Mouse (Mus musculus): ENCODE data around the gene Fezf2. TPM values are rescaled to one million over a fixed set of nuclear protein-coding genes. Genes with fewer than 3 reads are reported as not detected.

The Fezf2 gene
- total RNA-seq (2022) = not detected

DNA sequence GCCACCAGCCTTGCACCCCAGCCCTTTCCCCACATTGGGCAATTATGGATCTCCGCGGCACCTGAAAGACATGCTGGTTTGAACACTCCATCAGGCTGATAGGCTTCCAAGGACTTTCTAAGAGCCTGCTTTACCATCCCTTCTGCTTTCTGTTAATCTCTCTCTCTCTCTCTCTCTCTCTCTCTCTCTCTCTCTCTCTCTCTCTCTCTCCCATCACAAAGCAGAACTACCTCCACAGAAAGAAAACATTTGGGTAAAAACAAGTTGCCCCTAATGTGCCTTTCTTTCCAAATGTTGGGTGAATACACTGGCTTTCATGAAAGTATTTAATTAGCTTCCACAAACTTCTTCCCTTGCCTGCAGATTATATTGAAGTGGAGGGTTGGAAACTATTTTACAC, at the start of gene Fezf2:
Gene Fezf2, minus strand, starts transcription at position 101 of the 400 bp plus-strand sequence.
- no peak for DNase-seq (ENCODE audit: low spot score)

DNA sequence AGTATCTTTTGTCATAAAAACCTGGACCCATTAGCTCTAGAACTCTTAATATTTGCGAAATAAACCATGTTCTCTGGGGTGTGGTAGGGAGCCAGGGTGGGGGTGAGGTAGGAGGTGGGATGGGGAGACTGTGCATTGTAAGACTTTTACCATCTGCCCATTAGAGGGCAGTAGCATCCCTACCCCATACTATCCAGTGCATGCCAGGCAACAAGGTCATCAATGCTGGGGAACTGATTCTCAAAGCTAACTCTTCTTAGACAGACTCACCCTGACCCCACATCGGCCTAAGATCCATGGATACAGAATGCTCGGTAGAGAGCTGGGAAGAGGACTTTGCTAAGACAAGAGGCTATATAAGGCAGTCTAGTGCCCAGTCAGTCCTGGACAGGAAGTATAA, 49.6 kb upstream of the Fezf2 start:
- no peak for DNase-seq (ENCODE audit: low spot score)

DNA sequence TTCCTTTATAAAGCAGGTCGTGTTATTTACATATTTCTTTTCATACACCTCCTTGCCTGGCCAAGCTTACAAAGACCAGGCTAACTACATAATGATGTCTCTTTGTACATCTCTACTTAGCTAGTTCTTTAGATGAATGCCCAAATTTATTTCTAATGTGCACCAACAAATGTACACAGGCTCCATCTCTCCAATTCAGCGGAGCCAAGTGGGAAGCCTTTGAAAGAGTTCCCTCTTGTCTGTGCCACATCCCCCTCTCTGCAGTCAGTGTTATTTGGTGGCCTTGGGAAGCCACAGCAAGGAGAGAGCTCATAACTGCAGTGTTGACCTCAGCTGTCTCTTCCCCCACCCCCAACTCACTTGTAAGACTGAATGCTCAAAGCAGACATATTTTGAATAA, 46.3 kb upstream of the Fezf2 start:
- DNase-seq (ENCODE audit: low spot score) = no peak

- no peak for DNase-seq (ENCODE audit: low spot score)
These were observed 45.4 kb upstream of the Fezf2 start for GRCm38 (mm10) chr14:12393271-12393861.

DNA sequence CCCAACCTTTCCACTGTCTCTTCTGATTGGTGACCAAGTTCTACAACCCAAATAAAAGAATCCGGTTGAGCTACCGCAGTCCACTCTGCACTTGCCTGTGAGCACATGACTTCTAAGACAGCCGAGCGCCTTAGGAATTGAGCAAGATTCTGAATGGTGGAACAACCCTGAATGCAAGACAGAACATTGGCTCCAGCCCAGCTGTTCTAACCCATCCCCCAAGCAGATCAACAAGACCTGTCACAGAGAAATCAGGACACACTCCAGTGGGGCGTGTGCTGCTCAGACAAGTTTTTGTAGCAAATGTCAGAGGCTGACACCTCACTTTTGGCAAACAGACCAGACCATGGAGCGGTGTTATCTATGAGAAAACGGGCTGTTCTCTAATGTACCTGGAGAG, 43.2 kb upstream of the Fezf2 start:
- DNase-seq (ENCODE audit: low spot score) = no peak

DNA sequence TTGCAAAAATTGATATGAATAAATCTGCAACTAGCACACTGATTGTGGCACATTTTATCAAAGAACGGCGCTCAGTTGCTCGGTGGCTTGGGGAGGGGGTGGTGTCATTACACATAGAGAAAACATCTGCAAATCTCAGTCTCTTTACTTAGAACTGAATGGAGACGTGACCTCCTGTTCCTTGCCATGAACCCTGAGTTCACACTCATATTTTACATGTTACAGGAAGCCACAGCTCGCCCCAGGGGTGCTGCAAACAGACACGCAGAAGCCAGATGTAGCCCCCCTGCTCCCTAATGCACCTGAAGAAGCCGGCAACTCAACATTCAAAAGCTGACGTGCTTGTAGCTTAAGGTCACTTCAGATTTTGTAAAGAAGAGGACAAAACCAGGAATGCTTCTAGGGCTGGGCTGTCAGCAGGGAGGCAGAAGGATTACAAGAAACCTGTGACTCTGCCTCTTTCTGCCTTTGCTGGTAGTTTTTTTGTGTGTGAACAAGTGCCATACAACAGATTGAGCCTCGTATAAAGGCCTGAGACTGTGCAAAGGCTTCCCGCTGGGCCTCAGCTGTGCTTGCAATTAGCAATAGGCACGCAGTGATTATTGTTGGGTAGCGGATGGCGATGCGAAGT, 40.9 kb upstream of the Fezf2 start:
- no peak for DNase-seq (ENCODE audit: low spot score)

DNA sequence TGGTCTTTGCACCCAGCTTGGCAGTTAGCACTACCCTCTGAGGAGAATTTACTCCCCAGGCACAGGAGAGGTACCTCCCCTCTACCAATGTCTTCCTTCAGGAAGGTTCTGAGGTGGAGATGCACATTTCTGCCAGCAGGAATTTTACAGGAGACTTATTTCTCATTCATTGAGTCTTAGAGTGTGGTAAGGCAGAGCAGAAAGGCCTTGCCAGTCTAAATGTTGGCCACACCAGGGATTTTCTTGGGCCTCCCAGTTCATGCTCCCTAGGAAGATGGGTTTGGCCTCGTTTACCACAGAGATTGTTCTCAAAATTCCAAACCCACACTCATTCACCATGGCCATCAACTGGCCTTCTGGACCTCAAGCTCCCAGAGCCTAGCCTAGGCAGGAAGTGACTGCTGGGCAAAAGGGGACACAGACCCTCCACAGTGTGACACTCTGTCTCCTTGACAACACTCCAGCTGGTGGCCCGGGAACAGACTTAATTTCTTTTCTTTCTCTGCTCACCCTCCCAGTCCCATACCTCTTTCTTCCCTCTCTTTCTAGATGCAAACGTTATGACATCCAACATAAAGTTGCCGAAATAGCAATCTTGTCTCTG, 40.3 kb upstream of the Fezf2 start:
- DNase-seq (ENCODE audit: low spot score) = no peak

DNA sequence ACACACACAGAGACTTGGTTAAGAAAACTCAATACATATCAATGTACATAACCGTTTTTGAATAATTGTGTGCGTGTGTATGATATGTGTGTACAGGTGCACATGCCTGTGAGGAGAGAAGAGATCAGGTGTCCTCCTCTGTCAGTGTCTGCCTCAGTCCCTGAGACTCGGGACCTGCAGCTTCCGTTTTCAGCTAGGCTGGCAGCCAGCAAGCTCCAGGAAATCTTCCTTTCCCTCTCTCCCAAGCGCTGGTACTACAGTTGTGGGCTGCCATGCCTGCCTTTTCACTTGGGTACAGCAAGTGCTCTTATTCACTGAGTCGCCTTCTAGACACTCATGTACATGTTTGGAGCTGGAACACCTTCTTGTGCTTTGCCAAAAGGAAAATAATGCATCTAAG, 39.2 kb upstream of the Fezf2 start:
- no peak for DNase-seq (ENCODE audit: low spot score)

GRCm38 (mm10) chr14:12377883-12378282, 29.9 kb upstream of the Fezf2 start:
- no peak for DNase-seq (ENCODE audit: low spot score)

- DNase-seq (ENCODE audit: low spot score) = no peak
These were observed 29.3 kb upstream of the Fezf2 start for GRCm38 (mm10) chr14:12377289-12377688.

DNA sequence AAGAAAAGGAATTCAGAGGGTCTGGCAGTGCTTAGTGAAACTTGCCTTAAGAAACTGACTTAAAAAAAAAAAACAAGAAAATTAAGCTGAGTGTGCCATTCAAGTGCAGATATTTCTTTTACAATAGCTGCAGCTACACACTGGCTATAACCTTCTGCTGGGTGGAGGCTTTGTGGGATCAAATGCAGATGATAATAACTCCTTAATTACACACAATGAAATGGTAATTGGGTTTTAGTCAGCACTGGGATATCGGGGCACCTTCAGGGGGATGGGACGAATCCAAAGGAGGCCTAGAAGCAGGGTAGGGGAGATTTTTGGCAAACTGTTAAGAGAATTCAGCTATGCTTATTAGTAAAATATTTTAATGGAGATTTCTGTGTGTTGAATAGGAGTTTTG, 27.5 kb upstream of the Fezf2 start:
- no peak for DNase-seq (ENCODE audit: low spot score)

DNA sequence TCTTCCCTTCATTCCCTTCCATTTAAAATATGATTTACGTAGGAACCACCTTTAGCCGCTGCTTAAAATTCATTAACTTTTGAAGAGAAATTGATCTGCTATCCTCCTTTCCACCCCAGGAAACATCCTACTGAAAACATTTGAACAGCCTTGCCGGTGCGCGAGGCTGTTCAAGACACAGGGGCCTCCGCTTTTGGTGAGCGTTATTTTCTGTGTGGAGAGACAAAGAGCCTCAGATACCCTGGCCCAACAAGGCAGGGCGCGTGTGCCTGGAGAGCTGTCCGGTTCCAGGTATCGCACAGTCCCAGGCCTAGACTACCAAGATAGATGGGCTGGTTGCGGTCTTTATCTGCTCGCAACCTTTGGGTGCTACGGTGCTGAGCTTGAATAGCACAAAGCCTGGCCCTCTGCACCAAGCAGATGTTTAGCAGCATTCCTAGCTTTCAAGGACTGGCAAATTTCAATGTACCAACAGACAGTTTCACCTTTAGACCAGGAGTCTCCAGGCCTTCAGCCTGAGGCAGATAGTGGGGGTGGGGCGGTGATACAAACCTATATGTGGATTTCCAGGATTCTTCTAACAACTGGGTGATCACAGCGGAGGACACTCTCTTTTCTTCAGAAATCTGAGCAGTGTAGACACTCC, 2.4 kb upstream of the Fezf2 start:
- no peak for DNase-seq (ENCODE audit: low spot score)

- no peak for DNase-seq (ENCODE audit: low spot score)
These were observed 1.5 kb upstream of the Fezf2 start for GRCm38 (mm10) chr14:12349334-12350090.

DNA sequence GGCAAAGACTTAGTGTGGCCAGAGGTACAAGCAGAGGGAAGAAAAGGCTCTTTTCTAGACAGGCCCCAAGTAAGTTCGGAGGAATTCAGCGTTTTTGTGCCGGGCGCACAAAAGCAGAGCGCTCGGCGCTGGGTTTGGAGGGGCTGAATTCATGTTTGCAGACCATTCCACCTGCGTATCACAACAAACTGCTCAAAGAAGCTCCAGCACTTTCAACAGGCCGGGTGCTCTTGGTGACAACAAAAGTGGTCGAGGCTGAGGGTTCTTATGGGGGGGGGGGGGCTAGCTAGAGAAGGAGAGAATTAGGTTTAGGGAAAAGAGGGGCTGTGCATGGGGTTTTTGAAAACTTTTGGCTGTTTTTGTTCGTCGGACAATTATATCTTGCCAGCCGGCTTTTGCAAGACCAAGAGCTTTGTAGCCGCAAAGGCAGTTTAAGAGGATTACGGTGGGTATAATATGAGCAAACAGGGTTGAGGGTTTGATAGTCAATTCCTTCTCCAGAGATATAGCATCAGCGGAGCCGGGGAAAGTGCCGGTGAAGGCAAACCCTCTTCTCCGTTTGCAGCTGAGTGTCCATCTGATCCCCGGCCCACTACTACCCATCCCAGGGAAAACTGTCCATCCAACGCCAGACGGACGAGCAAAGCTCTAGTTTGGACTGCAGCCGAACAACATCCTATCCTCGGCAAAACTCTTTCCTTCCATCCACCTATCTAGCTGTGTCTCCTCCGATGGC, 956 bp downstream of the Fezf2 start:
- DNase-seq (ENCODE audit: low spot score) = no peak

DNA sequence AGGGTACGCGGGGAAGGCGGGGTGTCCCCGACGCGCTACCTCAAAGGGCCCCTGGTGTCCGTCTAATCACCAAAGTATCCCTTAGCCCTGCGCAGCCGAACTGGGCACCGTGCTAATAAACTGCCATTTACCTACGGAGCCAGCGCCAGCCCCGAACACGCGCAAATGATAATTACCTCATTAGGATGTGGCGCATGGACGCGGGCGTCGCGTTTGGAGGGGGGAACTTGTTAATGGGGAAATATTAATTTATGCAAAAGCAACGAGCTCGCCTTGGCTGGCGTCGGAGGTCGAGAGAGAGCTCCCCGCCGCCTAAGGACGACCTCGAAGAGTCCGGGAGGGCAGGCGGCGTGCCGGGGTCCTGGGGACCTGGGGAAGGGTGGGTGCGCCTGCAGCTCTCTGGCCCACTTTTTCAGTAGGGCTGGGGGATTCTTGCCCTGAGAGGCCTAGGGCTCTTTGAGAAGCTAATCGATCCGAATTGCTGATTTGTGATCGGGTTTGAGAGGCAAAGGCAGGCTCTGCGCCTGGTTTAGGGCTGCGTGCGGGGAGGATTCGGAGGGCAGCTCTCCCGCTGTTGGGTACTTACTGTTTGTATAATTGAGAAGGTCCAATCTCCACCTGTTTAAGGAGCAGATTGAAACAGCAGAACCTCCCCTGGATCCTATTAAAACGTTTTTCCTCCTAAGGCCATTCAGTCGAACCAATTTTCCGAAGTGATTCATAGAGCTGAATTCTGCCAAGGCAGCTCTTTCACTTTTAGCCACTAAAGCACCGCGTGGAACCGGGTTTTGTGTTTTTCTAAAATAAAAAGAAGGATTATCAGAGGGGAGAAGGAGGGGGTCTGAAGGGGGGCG, 1.8 kb downstream of the Fezf2 start:
- DNase-seq (ENCODE audit: low spot score) = no peak

GRCm38 (mm10) chr14:12345241-12345921, 2.6 kb downstream of the Fezf2 start:
- DNase-seq (ENCODE audit: low spot score) = no peak

DNA sequence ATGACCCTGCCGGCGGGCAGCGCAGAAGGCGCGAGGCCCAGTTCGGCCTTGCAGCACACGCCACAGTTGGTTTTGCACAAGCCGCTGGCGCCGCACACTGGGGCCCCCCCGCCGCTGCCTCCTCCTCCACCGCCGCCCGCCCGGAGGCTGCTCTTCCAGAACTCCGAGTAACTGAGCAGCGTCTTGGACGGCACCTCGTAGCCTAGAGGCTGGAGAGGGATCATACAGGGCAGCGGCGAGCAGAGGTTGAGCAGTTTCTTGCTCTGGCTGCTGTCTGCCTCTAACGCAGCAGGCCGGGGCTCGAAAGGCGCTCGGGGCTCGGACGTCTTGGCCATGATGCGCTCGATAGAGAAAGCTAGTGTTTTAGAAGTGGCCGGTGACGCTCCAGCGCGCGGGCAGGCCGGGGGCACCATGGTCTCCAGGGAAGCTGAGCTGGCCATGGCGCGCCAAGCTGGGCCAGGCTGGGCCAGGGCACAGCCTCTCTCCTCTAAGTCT, 3.2 kb downstream of the Fezf2 start:
- DNase-seq (ENCODE audit: low spot score) = no peak

DNA sequence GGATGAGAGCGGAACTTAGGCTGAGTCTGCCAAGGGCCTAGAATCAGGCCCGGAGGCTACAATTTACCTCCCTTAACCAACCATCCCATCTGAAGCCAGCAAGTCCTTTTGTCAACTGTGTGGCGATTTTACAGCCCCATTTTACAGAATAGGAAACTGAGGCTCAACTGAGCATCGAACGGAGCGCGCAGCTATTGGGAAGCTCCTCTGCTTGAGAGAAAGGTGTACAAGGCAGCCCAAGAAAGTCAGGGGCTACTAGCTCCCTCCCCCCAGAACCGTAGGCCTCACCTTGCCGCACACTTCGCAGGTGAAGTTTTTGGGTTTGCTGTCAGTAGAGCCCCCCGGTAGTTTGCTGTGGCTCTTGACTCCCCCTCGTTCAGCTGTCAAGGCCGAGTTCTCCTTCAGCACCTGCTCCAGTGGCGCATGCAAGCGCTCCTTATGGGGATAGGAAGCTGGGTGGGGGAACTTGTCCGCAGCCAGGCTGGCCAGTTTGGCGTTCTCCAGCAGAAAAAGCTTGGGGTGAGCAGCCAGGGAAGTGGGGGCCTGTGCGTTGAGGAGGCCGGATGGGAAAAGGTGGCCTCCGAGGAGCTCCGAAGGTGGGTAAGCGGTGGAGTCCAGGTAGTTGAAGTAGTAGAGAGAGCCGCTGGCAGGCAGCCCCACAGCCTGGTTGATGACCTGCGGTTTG, 3.8 kb downstream of the Fezf2 start:
- DNase-seq (ENCODE audit: low spot score) = no peak

- DNase-seq (ENCODE audit: low spot score) = no peak
These were observed 4.5 kb downstream of the Fezf2 start for GRCm38 (mm10) chr14:12343451-12343941.

All from heart, adult 8-10 months (tissue).